Mouse (Mus musculus) intestine, embryonic 15.5 days (tissue): ENCODE measurements around the gene Gm9903. TPM values are rescaled to one million over a fixed set of nuclear protein-coding genes. Genes with fewer than 3 reads are reported as not detected.

Source experiments
- ATAC-seq: fragments of 200-750 bp; cut with Nextera tagmentation; 2 replicates; pipeline ENCODE4 v1.8.0; 2017; ENCODE audit warnings: moderate TSS enrichment, moderate library complexity
- H3K27ac ChIP-seq: fragments of 300-500 bp; sonication (generic); 2 replicates; pipeline ENCODE4 v1.5.1; 2015; ENCODE audit warnings: mild to moderate bottlenecking, inconsistent platforms
- H3K27me3 ChIP-seq: fragments of 300-500 bp; sonication (generic); replicated peaks from 2 replicates; pipeline ENCODE4 v1.6.1; 2015; ENCODE audit warnings: inconsistent platforms
- H3K36me3 ChIP-seq: fragments of 300-500 bp; sonication (generic); 2 replicates; pipeline ENCODE4 v1.6.1; 2015; ENCODE audit warnings: inconsistent platforms
- H3K4me1 ChIP-seq: fragments of 300-500 bp; sonication (generic); replicated peaks from 2 replicates; pipeline ENCODE4 v1.6.1; 2015; ENCODE audit warnings: inconsistent platforms
- H3K4me2 ChIP-seq: fragments of 300-500 bp; sonication (generic); replicated peaks from 2 replicates; pipeline ENCODE4 v1.6.1; 2015; ENCODE audit warnings: mild to moderate bottlenecking, inconsistent platforms
- H3K4me3 ChIP-seq: fragments of 300-500 bp; sonication (generic); replicated peaks from 2 replicates; pipeline ENCODE4 v1.5.1; 2015; ENCODE audit warnings: inconsistent platforms
- H3K9ac ChIP-seq: fragments of 300-500 bp; sonication (generic); 2 replicates; pipeline ENCODE4 v1.6.1; 2015; ENCODE audit warnings: inconsistent platforms
- H3K9me3 ChIP-seq: fragments of 300-500 bp; sonication (generic); 2 replicates; pipeline ENCODE4 v1.6.1; 2016; ENCODE audit warnings: inconsistent platforms
- WGBS: fragments of 180-500 bp; shearing (Covaris S2); methylation state at CpG from one replicate; pipeline ENCODE4 v1.1.7; 2015; 5-methylcytosine and 5-hydroxymethylcytosine counted together
- polyA plus RNA-seq: library from polyadenylated mRNA; unstranded; fragments of >200 nt; fragmentation: Nextera tagmentation; extraction: Ambion mirVana; gene quantifications from 2 replicates; pipeline ENCODE4 v1.2.1, GENCODE M21; 2015

Gene Gm9903
- polyA plus RNA-seq, 1 experiment from 2014 or later, result 0.26 TPM

GRCm38 (mm10) chr5:33675964-33676363 lies 46.2 kb downstream of the Gm9903 start:
- Histone ChIP-seq H3K4me2 (no peak overlapping the region), H3K9ac (no peak overlapping the region), H3K27me3 (no peaks in the 10 kb centered on the region), H3K9me3 (no peaks in the 10 kb centered on the region), H3K27ac (no peak overlapping the region), H3K4me1 (no peaks in the 10 kb centered on the region), H3K4me3 (no peak overlapping the region), H3K36me3 (peaks cover 4% of the 10 kb centered on the region; the same call in 1 of the 2 replicates)
- WGBS, result 4% methylated on average over 1 of the region's 1 CpGs
- no peak for ATAC-seq

DNA sequence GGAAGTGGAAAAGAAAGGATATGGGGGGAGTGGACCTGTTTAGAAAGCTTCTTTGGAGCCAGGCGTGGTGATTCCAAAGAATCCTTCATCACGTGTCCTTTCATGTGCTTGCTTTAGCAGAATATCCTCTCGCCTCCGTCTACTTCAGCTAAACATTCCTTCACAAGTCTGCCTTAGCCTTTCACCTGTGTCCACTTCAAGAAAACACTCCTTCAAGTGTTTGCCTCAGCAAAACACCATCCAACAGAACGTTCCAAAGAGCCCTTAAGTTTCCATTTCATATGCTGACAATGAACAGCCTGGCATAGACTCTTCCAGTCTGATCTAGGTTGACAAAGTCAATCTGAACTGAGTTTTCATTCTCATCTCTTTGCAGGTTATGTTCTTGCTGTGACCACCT lies 48.5 kb downstream of the Gm9903 start:
- Histone ChIP-seq H3K9ac (no peak overlapping the region), H3K4me1 (no peaks in the 10 kb centered on the region), H3K27me3 (no peaks in the 10 kb centered on the region), H3K4me3 (no peak overlapping the region), H3K36me3 (no peaks in the 10 kb centered on the region), H3K27ac (no peak overlapping the region), H3K4me2 (no peak overlapping the region), H3K9me3 (no peaks in the 10 kb centered on the region)
- no peak for ATAC-seq
- 75% methylated on average over 5 of the region's 5 CpGs for WGBS

DNA sequence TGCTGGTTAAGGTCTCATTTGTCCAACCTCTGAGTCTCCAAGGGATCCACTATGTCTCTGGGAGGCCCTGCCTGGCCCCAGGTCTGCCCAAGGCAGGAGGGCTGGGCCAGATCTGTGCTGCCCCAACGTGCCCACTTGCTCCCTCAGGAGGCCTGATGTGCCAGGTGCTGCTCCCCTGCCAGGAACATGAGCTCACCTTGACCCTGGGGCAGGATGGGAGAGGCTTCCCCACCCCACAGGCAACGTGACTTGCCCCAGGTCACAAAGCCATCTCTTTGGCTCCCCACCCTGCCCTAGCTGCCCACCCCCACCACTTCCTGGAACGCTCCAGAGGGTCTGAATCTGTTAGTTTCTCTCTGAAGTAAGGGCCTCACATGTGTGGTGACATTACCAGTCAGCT lies 51.3 kb downstream of the Gm9903 start:
- H3K36me3 ChIP-seq, result no peaks in the 10 kb centered on the region
- H3K9ac ChIP-seq, result no peak overlapping the region
- no peaks in the 10 kb centered on the region for H3K9me3 ChIP-seq
- H3K4me1 ChIP-seq, result no peaks in the 10 kb centered on the region
- 65% methylated on average over 3 of the region's 3 CpGs for WGBS
- H3K27ac ChIP-seq, result no peak overlapping the region
- no peak for ATAC-seq
- H3K4me2 ChIP-seq, result no peak overlapping the region
- no peaks in the 10 kb centered on the region for H3K27me3 ChIP-seq
- no peak overlapping the region for H3K4me3 ChIP-seq

Other genes with a start within 250 kb of the Gm9903 start
- not detected in 2 replicates for gene Nkx1-1, start 195.9 kb upstream of the Gm9903 start, polyA plus RNA-seq
- gene Fam53a, start 290 bp upstream of the Gm9903 start, polyA plus RNA-seq, result 51.7 and 52.7 TPM in 2 replicates
- 196 and 228 TPM in 2 replicates for gene Slbp, start 22.6 kb downstream of the Gm9903 start, polyA plus RNA-seq
- gene Tacc3, start 28.2 kb downstream of the Gm9903 start, polyA plus RNA-seq, result 148 and 172 TPM in 2 replicates
- 31.8 and 33.1 TPM in 2 replicates for gene Tmem129, start 28.5 kb downstream of the Gm9903 start, polyA plus RNA-seq
- 11.4 and 11.6 TPM in 2 replicates for gene Fgfr3, start 91.7 kb downstream of the Gm9903 start, polyA plus RNA-seq
- gene Letm1, start 152.9 kb downstream of the Gm9903 start, polyA plus RNA-seq, result 42.5 and 49.5 TPM in 2 replicates
- gene Nsd2, start 190.8 kb downstream of the Gm9903 start, polyA plus RNA-seq, result 38.8 and 41.3 TPM in 2 replicates